Mouse (Mus musculus) CD4-positive, CD25-positive, alpha-beta regulatory T cell, adult 4 months (primary cell): ENCODE data around the gene Dvl1. TPM values are rescaled to one million over a fixed set of nuclear protein-coding genes. Genes with fewer than 3 reads are reported as not detected.

ENCODE experiments used
- ATAC-seq: one replicate; pipeline ENCODE4 v1.8.0; 2017
- polyA plus RNA-seq, 2 experiments: library from polyadenylated mRNA; unstranded; fragments of 100-300 nt; shearing (Covaris generic); gene quantifications; one replicate each; pipeline ENCODE4 v1.2.1; 2017

The Dvl1 gene
- polyA plus RNA-seq, 2 experiments from 2014 or later, result 2.2 to 4.7 TPM

GRCm38 (mm10) chr4:155840076-155841002 lies 6.9 kb upstream of the Dvl1 start:
- ATAC-seq, result no peak

- ATAC-seq, result peak; percentile 88
Measured at GRCm38 (mm10) chr4:155841003-155841454, 6.2 kb upstream of the Dvl1 start.

GRCm38 (mm10) chr4:155841651-155842270 lies 5.4 kb upstream of the Dvl1 start:
- no peak for ATAC-seq

GRCm38 (mm10) chr4:155843231-155843630 lies 4.0 kb upstream of the Dvl1 start:
- no peak for ATAC-seq

GRCm38 (mm10) chr4:155847591-155848352 lies 570 bp downstream of the Dvl1 start:
- ATAC-seq, result peak; percentile 41

- ATAC-seq, result no peak
Measured at GRCm38 (mm10) chr4:155848434-155849095, 1.4 kb downstream of the Dvl1 start.

GRCm38 (mm10) chr4:155849391-155849790 lies 2.2 kb downstream of the Dvl1 start:
- no peak for ATAC-seq

- no peak for ATAC-seq
Measured at GRCm38 (mm10) chr4:155849792-155850451, 2.7 kb downstream of the Dvl1 start.

GRCm38 (mm10) chr4:155851368-155851767 lies 4.2 kb downstream of the Dvl1 start:
- no peak for ATAC-seq

- ATAC-seq, result no peak
Measured at GRCm38 (mm10) chr4:155851951-155852411, 4.8 kb downstream of the Dvl1 start.

- no peak for ATAC-seq
Measured at GRCm38 (mm10) chr4:155853421-155853820, 6.2 kb downstream of the Dvl1 start.

GRCm38 (mm10) chr4:155854991-155855390 lies 7.8 kb downstream of the Dvl1 start:
- no peak for ATAC-seq

- no peak for ATAC-seq
Measured at GRCm38 (mm10) chr4:155856071-155856470, 8.9 kb downstream of the Dvl1 start.

- ATAC-seq, result no peak
Measured at GRCm38 (mm10) chr4:155856881-155857280, 9.7 kb downstream of the Dvl1 start.

GRCm38 (mm10) chr4:155859318-155859717 lies 12.1 kb downstream of the Dvl1 start:
- no peak for ATAC-seq

GRCm38 (mm10) chr4:155861787-155862186 lies 14.6 kb downstream of the Dvl1 start:
- ATAC-seq, result no peak

GRCm38 (mm10) chr4:155863001-155863400 lies 15.8 kb downstream of the Dvl1 start, which contains the start of gene Tas1r3:
Gene Tas1r3 (minus strand): TSS chr4:155863362.
- ATAC-seq, result no peak

GRCm38 (mm10) chr4:155868614-155869298 lies 21.6 kb downstream of the Dvl1 start:
- peak; percentile 25 for ATAC-seq

GRCm38 (mm10) chr4:155869317-155870033 lies 22.3 kb downstream of the Dvl1 start, which contains the start of the genes Cptp and Ints11:
Gene Cptp (minus strand): TSS chr4:155869440.
Gene Ints11 (plus strand): TSS chr4:155869546.
- peak; percentile 96 for ATAC-seq

GRCm38 (mm10) chr4:155871404-155871803 lies 24.2 kb downstream of the Dvl1 start:
- ATAC-seq, result no peak
